Mouse (Mus musculus) kidney, adult 2 months (tissue): ENCODE measurements around the gene Vgll1. TPM values are rescaled to one million over a fixed set of nuclear protein-coding genes. Genes with fewer than 3 reads are reported as not detected.

Experiments
- DNase-seq: peaks from one replicate; pipeline ENCODE4 v3.0.0; 2021
- H3K27ac ChIP-seq: fragments of 200-500 bp; 2 replicates; pipeline ENCODE4 v1.5.1; 2012; ENCODE audit warnings: low read depth, low read length, control low read depth, inconsistent platforms; ENCODE audit not compliant: insufficient read depth
- H3K27me3 ChIP-seq: fragments of 200-500 bp; replicated peaks from 2 replicates; pipeline ENCODE4 v1.6.1; 2012; ENCODE audit warnings: mild to moderate bottlenecking, moderate library complexity, low read length, inconsistent platforms; ENCODE audit not compliant: control insufficient read depth, insufficient read depth
- H3K36me3 ChIP-seq: fragments of 200-500 bp; 2 replicates; pipeline ENCODE4 v1.6.1; 2012; ENCODE audit warnings: mild to moderate bottlenecking, moderate library complexity, low read length, inconsistent platforms; ENCODE audit not compliant: control insufficient read depth, insufficient read depth
- H3K4me1 ChIP-seq: fragments of 200-500 bp; 2 replicates; pipeline ENCODE4 v1.6.1; 2011; ENCODE audit warnings: low read length; ENCODE audit not compliant: control insufficient read depth, insufficient read depth
- H3K4me3 ChIP-seq: fragments of 200-500 bp; 2 replicates; pipeline ENCODE4 v1.5.1; 2011; ENCODE audit warnings: mild to moderate bottlenecking, low read depth, low read length, control low read depth; ENCODE audit not compliant: insufficient read depth
- CTCF ChIP-seq: fragments of 200-500 bp; conservative IDR thresholded peaks from 2 replicates; pipeline ENCODE4 v1.5.1; 2011; ENCODE audit warnings: low read depth, mild to moderate bottlenecking, control low read depth, low read length, moderate library complexity, mixed read lengths; ENCODE audit not compliant: insufficient read depth, insufficient read length
- POLR2A ChIP-seq: fragments of 200-500 bp; IDR thresholded peaks from one replicate; pipeline ENCODE4 v1.6.1; 2011; ENCODE audit warnings: low read depth, low read length, control low read depth
- WGBS: fragments of 180-500 bp; shearing (Covaris S2); methylation state at CpG from one replicate; pipeline ENCODE4 v1.1.7; 2018; 5-methylcytosine and 5-hydroxymethylcytosine counted together
- polyA plus RNA-seq: library from polyadenylated mRNA; depleted of rRNA; stranded (reverse); fragments of >200 nt; gene quantifications from 2 replicates; pipeline ENCODE4 v1.2.3, GENCODE M21; 2012; rRNA removed

The Vgll1 gene
- polyA plus RNA-seq = not detected in 2 replicates

GRCm38 (mm10) chrX:57087806-57088205 lies at the start of gene Vgll1:
Gene Vgll1 (plus strand): TSS chrX:57088106.
- H3K4me1 ChIP-seq = no peaks in the 10 kb centered on the region
- no peaks in the 10 kb centered on the region for H3K36me3 ChIP-seq
- H3K27me3 ChIP-seq = no peaks in the 10 kb centered on the region
- DNase-seq = no peak
- H3K4me3 ChIP-seq = no peak within 1 kb of the TSS
- TF ChIP-seq CTCF (no peak), POLR2A (no peak)
- 81% methylated on average over 4 of the region's 4 CpGs for WGBS
- H3K27ac ChIP-seq = no peak within 1 kb of the TSS

- Histone ChIP-seq H3K36me3 (no peaks in the 10 kb centered on the region), H3K27me3 (no peaks in the 10 kb centered on the region), H3K4me3 (no peak within 1 kb of the TSS), H3K27ac (no peak within 1 kb of the TSS), H3K4me1 (no peaks in the 10 kb centered on the region)
- no peak for DNase-seq
- no peak for TF ChIP-seq CTCF
- TF ChIP-seq POLR2A = no peak
- WGBS = 59% methylated on average over 5 of the region's 5 CpGs
Observed at GRCm38 (mm10) chrX:57042774-57043173, 45.1 kb upstream of the Vgll1 start, which contains the start of gene Brs3. Gene Brs3 (plus strand): TSS chrX:57043074.

- TF ChIP-seq POLR2A (no peak), CTCF (no peak)
- WGBS = 55% methylated on average over 6 of the region's 6 CpGs
- no peak for DNase-seq
- Histone ChIP-seq H3K36me3 (no peaks in the 10 kb centered on the region), H3K4me3 (no peak overlapping the region), H3K4me1 (no peaks in the 10 kb centered on the region), H3K27ac (no peak overlapping the region), H3K27me3 (no peaks in the 10 kb centered on the region)
Observed at GRCm38 (mm10) chrX:57043869-57044268, 44.0 kb upstream of the Vgll1 start.

- 1% methylated on average over 4 of the region's 4 CpGs for WGBS
- Histone ChIP-seq H3K27me3 (no peaks in the 10 kb centered on the region), H3K4me1 (no peaks in the 10 kb centered on the region), H3K27ac (peak overlapping the region; percentile 98), H3K36me3 (no peaks in the 10 kb centered on the region), H3K4me3 (peak overlapping the region; percentile 97)
- no peak for DNase-seq
- TF ChIP-seq POLR2A (no peak), CTCF (no peak)
Observed at GRCm38 (mm10) chrX:57052848-57053173, 35.1 kb upstream of the Vgll1 start.

- no peaks in the 10 kb centered on the region for H3K4me1 ChIP-seq
- under 1% methylated on average over 79 of the region's 85 CpGs for WGBS
- peak; percentile 85 for DNase-seq
- peak within 1 kb of the TSS; percentile 97 for H3K4me3 ChIP-seq
- peak within 1 kb of the TSS; percentile 98 for H3K27ac ChIP-seq
- TF ChIP-seq POLR2A (no peak), CTCF (no peak)
- H3K36me3 ChIP-seq = no peaks in the 10 kb centered on the region
- H3K27me3 ChIP-seq = no peaks in the 10 kb centered on the region
Observed at GRCm38 (mm10) chrX:57053174-57053992, 34.5 kb upstream of the Vgll1 start, which contains the start of gene Htatsf1. Gene Htatsf1 (plus strand): TSS chrX:57053583.

- Histone ChIP-seq H3K27ac (peak overlapping the region; percentile 9; the same call in 1 of the 2 replicates), H3K27me3 (no peaks in the 10 kb centered on the region), H3K36me3 (no peaks in the 10 kb centered on the region), H3K4me3 (peak overlapping the region; percentile 77), H3K4me1 (no peaks in the 10 kb centered on the region)
- TF ChIP-seq CTCF (no peak), POLR2A (no peak)
- WGBS = 3% methylated on average over 11 of the region's 11 CpGs
- no peak for DNase-seq
Observed at GRCm38 (mm10) chrX:57053993-57054385, 33.9 kb upstream of the Vgll1 start.

GRCm38 (mm10) chrX:57081496-57081895 lies 6.4 kb upstream of the Vgll1 start:
- DNase-seq = no peak
- no peak for TF ChIP-seq POLR2A
- TF ChIP-seq CTCF = no peak
- no peak overlapping the region for H3K27ac ChIP-seq
- H3K4me1 ChIP-seq = no peaks in the 10 kb centered on the region
- WGBS = 59% methylated on average over 5 of the region's 5 CpGs
- no peak overlapping the region for H3K4me3 ChIP-seq
- H3K27me3 ChIP-seq = no peaks in the 10 kb centered on the region
- H3K36me3 ChIP-seq = no peaks in the 10 kb centered on the region

GRCm38 (mm10) chrX:57103415-57103814 lies 15.5 kb downstream of the Vgll1 start:
- Histone ChIP-seq H3K4me1 (no peaks in the 10 kb centered on the region), H3K27ac (no peak overlapping the region), H3K4me3 (no peak overlapping the region), H3K27me3 (no peaks in the 10 kb centered on the region), H3K36me3 (no peaks in the 10 kb centered on the region)
- WGBS = 100% methylated on average over 1 of the region's 1 CpGs
- TF ChIP-seq CTCF (no peak), POLR2A (no peak)
- DNase-seq = no peak
